Mouse (Mus musculus) thymus, adult 2 months (tissue): Measurements from ENCODE around the gene Gpsm3.

Experiments used
- CTCF ChIP-seq: fragments of 200-500 bp; IDR thresholded peaks from 2 replicates; pipeline ENCODE4 v1.5.1; 2012; ENCODE audit warnings: mild to moderate bottlenecking, control low read depth, low read length, moderate library complexity, borderline replicate concordance; ENCODE audit not compliant: control insufficient read depth, poor library complexity, insufficient read depth; ENCODE audit errors: extremely low read depth
- POLR2A ChIP-seq: fragments of 200-500 bp; IDR thresholded peaks from 2 replicates; pipeline ENCODE4 v1.6.1; 2012; ENCODE audit warnings: mild to moderate bottlenecking, low read length, control low read depth, moderate library complexity; ENCODE audit not compliant: control insufficient read depth, poor library complexity, insufficient read depth; ENCODE audit errors: extremely low read depth

DNA sequence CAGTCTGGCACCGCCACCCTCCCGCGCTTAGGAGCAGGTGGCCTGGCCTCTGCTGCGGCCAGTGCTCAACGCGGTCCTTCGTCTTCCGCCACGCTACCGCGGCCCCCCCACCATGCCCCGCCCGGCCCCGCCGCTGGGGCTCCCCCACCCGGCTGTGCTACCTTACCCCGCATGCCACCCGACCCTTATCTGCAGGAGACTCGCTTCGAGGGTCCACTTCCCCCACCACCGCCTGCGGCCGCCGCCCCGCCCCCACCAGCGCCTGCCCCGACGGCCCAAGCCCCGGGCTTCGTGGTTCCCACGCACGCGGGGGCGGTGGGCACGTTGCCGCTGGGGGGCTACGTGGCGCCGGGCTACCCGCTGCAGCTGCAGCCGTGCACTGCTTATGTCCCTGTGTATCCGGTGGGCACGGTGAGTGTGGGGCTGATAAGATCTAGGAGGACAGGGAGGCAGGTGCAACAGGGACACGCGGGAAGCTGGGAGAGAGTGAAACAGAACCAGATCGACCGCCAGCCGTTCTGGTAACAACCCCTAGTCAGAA is 41.2 kb downstream of the Gpsm3 start:
- TF ChIP-seq CTCF: 0 out of 2 replicates have a peak, but pooled peaks have one; percentile 32
- peak; percentile 47; the same call in 1 of the 2 replicates for TF ChIP-seq POLR2A
